Mouse (Mus musculus): ENCODE measurements around the gene Pidd1.

GRCm38 (mm10) chr7:141433517-141434400 is 10.1 kb downstream of the Pidd1 start:
- no peak for TF ChIP-seq POLR2A (IDR thresholded peaks at IDR 0.05; ENCODE audit: borderline replicate concordance, extremely low read depth, low read depth, low read length)
- no peak for TF ChIP-seq CTCF (IDR thresholded peaks at IDR 0.05; ENCODE audit: insufficient read depth, low read length)

All from lung, adult 2 months (tissue).